Comparison of ENCODE assay signal across 20 mouse cellular contexts in genomic region chr13:12175988-12176736, GRCm38 (mm10).
A peak's percentile ranks its signal among the peaks of the same experiment; 100 is the strongest.
DNase-seq lines count a peak whose midpoint lies in the region; ATAC-seq and TF ChIP-seq lines count a peak whose summit lies in the region.
"Had no signal": no experiment of that assay in that cellular context is flagged by ENCODE, and none has a peak within 500 bp of the region (broad histone marks: within the 10 kb centered on the region; RNA-seq: fewer than 3 reads in every experiment).

No protein-coding gene starts in this region.

- no peak overlapping the region for H3K9ac ChIP-seq in hindbrain, embryonic 16.5 days (ENCODE audit: low read depth, low read length)
- H3K9ac ChIP-seq in hindbrain, embryonic 11.5 days (ENCODE audit: low read depth, low read length) = no peak overlapping the region
- H3K9ac ChIP-seq in midbrain, embryonic 12.5 days (replicated peaks) = no peak overlapping the region
- H3K9ac ChIP-seq in midbrain, postnatal 0 days (replicated peaks; ENCODE audit: low read length, poor library complexity, severe bottlenecking) = no peak overlapping the region
- no peak overlapping the region for H3K9ac ChIP-seq in midbrain, embryonic 15.5 days
- H3K9ac ChIP-seq: embryonic facial prominence, embryonic 15.5 days; heart, embryonic 13.5 days; limb, embryonic 15.5 days; lung, embryonic 14.5 days had no signal

- no peak for TF ChIP-seq CTCF in midbrain, postnatal 0 days (IDR thresholded peaks at IDR 0.05)

- 0 out of 2 replicates have a peak, but pooled peaks have one; percentile 23 for ATAC-seq in hindbrain, embryonic 16.5 days
- ATAC-seq in hindbrain, embryonic 11.5 days (ENCODE audit: low FRiP score) = no peak
- 0 out of 2 replicates have a peak, but pooled peaks have one; percentile 23 for ATAC-seq in midbrain, embryonic 12.5 days (ENCODE audit: low FRiP score, low read depth)
- no peak for ATAC-seq in midbrain, postnatal 0 days (ENCODE audit: low FRiP score)
- ATAC-seq in midbrain, embryonic 15.5 days (replicated peaks) = 0 out of 2 replicates have a peak, but pooled peaks have one; percentile 51

- peak; percentile 3 for DNase-seq in embryo, embryonic 10.5 days (ENCODE audit: low spot score)
- no peak for DNase-seq in embryo, embryonic 11 days
- no peak for DNase-seq in hindbrain, embryonic 11.5 days (ENCODE audit: low spot score)
- no peak for DNase-seq in midbrain, postnatal 0 days (ENCODE audit: low spot score)
- no peak for DNase-seq in adrenal gland, postnatal 14 days
- DNase-seq: adrenal gland, postnatal 25 days; cerebellum, postnatal 10 days; gastrocnemius, postnatal 10 days; layer of hippocampus, postnatal 36 days; lung, embryonic 14.5 days; right cerebral cortex, postnatal 25 days; thymus, adult 18-20 months had no signal

- H3K27me3 ChIP-seq in hindbrain, embryonic 16.5 days (replicated peaks; ENCODE audit: control insufficient read depth, insufficient read depth, low read length) = no peaks in the 10 kb centered on the region
- no peaks in the 10 kb centered on the region for H3K27me3 ChIP-seq in hindbrain, embryonic 11.5 days (ENCODE audit: control insufficient read depth, insufficient read depth, low read length)
- no peaks in the 10 kb centered on the region for H3K27me3 ChIP-seq in midbrain, embryonic 12.5 days
- H3K27me3 ChIP-seq in midbrain, postnatal 0 days (ENCODE audit: insufficient read depth, low read length) = no peaks in the 10 kb centered on the region
- H3K27me3 ChIP-seq in midbrain, embryonic 15.5 days (replicated peaks) = no peaks in the 10 kb centered on the region
- H3K27me3 ChIP-seq: CH12.LX; embryonic facial prominence, embryonic 15.5 days; heart, embryonic 13.5 days; limb, embryonic 15.5 days had no signal

- 40% methylated on average over 16 of the region's 16 CpGs for WGBS in hindbrain, embryonic 16.5 days
- WGBS in hindbrain, embryonic 11.5 days = 41% methylated on average over 16 of the region's 16 CpGs
- 35% methylated on average over 16 of the region's 16 CpGs for WGBS in midbrain, embryonic 12.5 days
- 39% methylated on average over 16 of the region's 16 CpGs for WGBS in midbrain, postnatal 0 days
- 36% methylated on average over 16 of the region's 16 CpGs for WGBS in midbrain, embryonic 15.5 days

- H3K9me3 ChIP-seq in hindbrain, embryonic 16.5 days (ENCODE audit: control insufficient read depth, low read length) = no peaks in the 10 kb centered on the region
- no peaks in the 10 kb centered on the region for H3K9me3 ChIP-seq in hindbrain, embryonic 11.5 days (ENCODE audit: control insufficient read depth, low read length)
- H3K9me3 ChIP-seq in midbrain, embryonic 12.5 days = no peaks in the 10 kb centered on the region
- no peaks in the 10 kb centered on the region for H3K9me3 ChIP-seq in midbrain, postnatal 0 days (ENCODE audit: low read length)
- H3K9me3 ChIP-seq in midbrain, embryonic 15.5 days = no peaks in the 10 kb centered on the region
- H3K9me3 ChIP-seq: embryonic facial prominence, embryonic 15.5 days; heart, embryonic 13.5 days; hindbrain, embryonic 10.5 days; limb, embryonic 15.5 days had no signal

- H3K36me3 ChIP-seq in hindbrain, embryonic 16.5 days (ENCODE audit: control insufficient read depth, insufficient read depth, low read length) = no peaks in the 10 kb centered on the region
- no peaks in the 10 kb centered on the region for H3K36me3 ChIP-seq in hindbrain, embryonic 11.5 days (ENCODE audit: control insufficient read depth, insufficient read depth, low read length)
- no peaks in the 10 kb centered on the region for H3K36me3 ChIP-seq in midbrain, embryonic 12.5 days
- no peaks in the 10 kb centered on the region for H3K36me3 ChIP-seq in midbrain, postnatal 0 days (ENCODE audit: insufficient read depth, low read length)
- no peaks in the 10 kb centered on the region for H3K36me3 ChIP-seq in midbrain, embryonic 15.5 days (replicated peaks)
- H3K36me3 ChIP-seq: embryonic facial prominence, embryonic 15.5 days; heart, embryonic 13.5 days; limb, embryonic 15.5 days had no signal

- no peaks in the 10 kb centered on the region for H3K4me1 ChIP-seq in hindbrain, embryonic 16.5 days (ENCODE audit: control insufficient read depth, insufficient read depth, low read depth, low read length)
- H3K4me1 ChIP-seq in hindbrain, embryonic 11.5 days (replicated peaks; ENCODE audit: control insufficient read depth, insufficient read depth, low read length) = no peaks in the 10 kb centered on the region
- H3K4me1 ChIP-seq in midbrain, embryonic 12.5 days = no peaks in the 10 kb centered on the region
- H3K4me1 ChIP-seq in midbrain, postnatal 0 days (ENCODE audit: insufficient read depth, low read length) = no peaks in the 10 kb centered on the region
- H3K4me1 ChIP-seq in midbrain, embryonic 15.5 days = no peaks in the 10 kb centered on the region
- H3K4me1 ChIP-seq: embryonic facial prominence, embryonic 15.5 days; limb, embryonic 15.5 days had no signal

- H3K4me2 ChIP-seq in hindbrain, embryonic 16.5 days (ENCODE audit: low read length) = no peak overlapping the region
- no peak overlapping the region for H3K4me2 ChIP-seq in hindbrain, embryonic 11.5 days (replicated peaks; ENCODE audit: low read depth, low read length)
- no peak overlapping the region for H3K4me2 ChIP-seq in midbrain, embryonic 12.5 days (replicated peaks)
- H3K4me2 ChIP-seq in midbrain, postnatal 0 days (ENCODE audit: low read depth, low read length, poor library complexity, severe bottlenecking) = no peak overlapping the region
- peak overlapping the region; percentile 4; the same call in 1 of the 2 replicates for H3K4me2 ChIP-seq in midbrain, embryonic 15.5 days
- H3K4me2 ChIP-seq: embryonic facial prominence, embryonic 15.5 days; heart, embryonic 13.5 days; limb, embryonic 15.5 days; lung, embryonic 14.5 days had no signal

- no peak overlapping the region for H3K27ac ChIP-seq in hindbrain, embryonic 16.5 days (ENCODE audit: low read depth, low read length)
- H3K27ac ChIP-seq in hindbrain, embryonic 11.5 days (ENCODE audit: low read depth, low read length) = no peak overlapping the region
- H3K27ac ChIP-seq in midbrain, embryonic 12.5 days (replicated peaks) = no peak overlapping the region
- H3K27ac ChIP-seq in midbrain, postnatal 0 days (ENCODE audit: low read depth, low read length) = no peak overlapping the region
- no peak overlapping the region for H3K27ac ChIP-seq in midbrain, embryonic 15.5 days
- H3K27ac ChIP-seq: embryonic facial prominence, embryonic 15.5 days; heart, embryonic 13.5 days; hindbrain, embryonic 10.5 days; limb, embryonic 15.5 days had no signal

- no peak overlapping the region for H3K4me3 ChIP-seq in hindbrain, embryonic 16.5 days (ENCODE audit: low read length)
- H3K4me3 ChIP-seq in hindbrain, embryonic 11.5 days (ENCODE audit: low read depth, low read length) = no peak overlapping the region
- H3K4me3 ChIP-seq in midbrain, embryonic 12.5 days = no peak overlapping the region
- no peak overlapping the region for H3K4me3 ChIP-seq in midbrain, postnatal 0 days (ENCODE audit: low read depth, low read length)
- H3K4me3 ChIP-seq in midbrain, embryonic 15.5 days = no peak overlapping the region
- H3K4me3 ChIP-seq: embryonic facial prominence, embryonic 15.5 days; heart, embryonic 13.5 days; hindbrain, embryonic 10.5 days; limb, embryonic 15.5 days had no signal

Comparison
In these comparisons a context has a peak if more than half of its experiments do, and no peak if none do; other contexts are left out.
1. ATAC-seq: peak in hindbrain, embryonic 16.5 days (single experiment), midbrain, embryonic 12.5 days (single experiment) and midbrain, embryonic 15.5 days (single experiment); none in hindbrain, embryonic 11.5 days (single experiment) and midbrain, postnatal 0 days (single experiment).